Mouse (Mus musculus) B cell, adult 2 months (primary cell): Measurements from ENCODE around the gene Cnot8.

Experiments
- DNase-seq, 2 experiments: peaks; one replicate each; pipeline ENCODE4 v3.0.0; 2022

Gene Cnot8

GRCm38 (mm10) chr11:58167822-58168166, 63.8 kb downstream of the Cnot8 start:
- no peak for DNase-seq
